Mouse (Mus musculus): ENCODE results near the gene Tcf25. TPM values are rescaled to one million over a fixed set of nuclear protein-coding genes. Genes with fewer than 3 reads are reported as not detected.
"Not testable (repeated sequence)": the region's sequence is repeated elsewhere in the genome, so short reads cannot be mapped to it uniquely, and the experiment has no call there.

Gene Tcf25
- polyA plus RNA-seq, 1 experiment from 2014 or later = 54.9 TPM

DNA sequence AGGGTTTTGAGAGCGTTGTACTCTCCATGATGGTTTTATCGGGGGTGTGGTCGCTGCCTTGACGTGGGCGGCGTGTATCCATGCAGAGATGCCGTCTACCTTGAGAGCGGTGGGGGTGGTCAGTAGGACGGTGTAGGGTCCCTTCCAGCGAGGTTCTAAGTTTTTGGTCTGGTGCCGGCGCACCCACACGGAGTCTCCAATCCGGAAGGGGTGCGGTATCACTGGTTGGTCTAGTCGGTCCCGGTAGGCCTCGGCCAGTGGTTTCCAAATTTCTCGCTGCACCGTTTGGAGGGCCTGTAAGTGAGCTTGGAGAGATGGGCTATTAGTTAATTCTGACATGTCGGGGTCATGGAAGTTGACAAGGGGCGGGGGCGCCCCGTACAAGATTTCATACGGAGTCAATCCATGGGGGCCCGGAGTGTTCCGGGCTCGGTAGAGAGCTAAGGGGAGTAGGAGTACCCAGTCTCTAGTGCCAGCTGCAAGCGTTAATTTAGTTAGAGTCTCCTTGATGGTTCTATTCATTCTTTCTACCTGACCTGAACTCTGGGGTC is 54.9 kb downstream of the Tcf25 start:
- DNase-seq = peak; percentile 13
- H3K4me1 ChIP-seq (ENCODE audit: insufficient read depth) = no peaks in the 10 kb centered on the region
- WGBS (ENCODE audit: insufficient replicate concordance) = 93% methylated on average over 28 of the region's 29 CpGs
- H3K36me3 ChIP-seq (replicated peaks; ENCODE audit: insufficient read depth, low read length) = no peaks in the 10 kb centered on the region
- no peak overlapping the region for H3K27ac ChIP-seq (ENCODE audit: low read depth)
- H3K9ac ChIP-seq (replicated peaks) = no peak overlapping the region
- TF ChIP-seq CTCF (IDR thresholded peaks at IDR 0.05; ENCODE audit: low read depth) (no peak), EP300 (IDR thresholded peaks at IDR 0.05; ENCODE audit: low read depth) (no peak)
- H3K4me3 ChIP-seq (ENCODE audit: low read depth, low read length) = no peak overlapping the region
- no peak overlapping the region for H3K4me2 ChIP-seq (ENCODE audit: low read depth, low read length)
- no peaks in the 10 kb centered on the region for H3K27me3 ChIP-seq (ENCODE audit: insufficient read depth, low read length)
- no peak for ATAC-seq
- H3K9me3 ChIP-seq (ENCODE audit: low read length) = peaks cover 37% of the 10 kb centered on the region

DNA sequence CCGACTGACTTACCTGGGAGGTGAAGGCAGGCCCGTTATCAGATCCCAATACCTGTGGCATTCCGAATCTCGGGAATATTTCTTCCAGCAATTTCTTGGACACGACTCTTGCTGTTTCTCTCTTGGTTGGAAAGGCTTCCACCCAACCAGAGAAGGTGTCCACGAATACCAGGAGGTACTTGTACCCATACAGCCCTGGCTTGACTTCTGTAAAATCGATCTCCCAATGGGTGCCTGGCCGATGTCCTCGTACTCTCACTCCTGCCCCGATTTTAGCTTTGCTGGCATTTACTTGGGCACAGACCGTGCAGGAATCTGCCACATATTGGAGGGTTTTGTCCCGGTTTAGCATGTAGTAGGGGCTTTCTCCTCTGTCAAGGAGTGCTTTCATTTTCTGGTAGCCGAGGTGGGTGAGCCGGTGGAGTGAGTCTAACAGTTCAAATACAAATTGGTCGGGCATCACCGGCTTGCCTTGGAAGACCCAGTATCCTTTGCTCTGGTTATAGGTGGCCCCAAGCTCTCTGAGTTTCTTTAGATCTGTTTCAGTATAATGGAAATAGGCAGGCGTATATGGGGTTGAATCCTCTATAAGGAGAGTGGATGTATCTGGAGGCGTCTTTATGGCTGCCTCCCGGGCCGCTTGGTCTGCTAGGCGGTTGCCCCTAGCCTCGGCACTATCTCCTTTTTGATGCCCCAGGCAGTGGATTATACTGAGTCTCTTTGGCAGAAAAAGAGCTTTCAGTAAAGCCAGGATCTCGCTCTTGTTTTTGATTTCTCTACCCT is 55.6 kb downstream of the Tcf25 start:
- no peak overlapping the region for H3K4me3 ChIP-seq (ENCODE audit: low read depth, low read length)
- no peaks in the 10 kb centered on the region for H3K36me3 ChIP-seq (replicated peaks; ENCODE audit: insufficient read depth, low read length)
- H3K9me3 ChIP-seq (ENCODE audit: low read length) = peaks cover 37% of the 10 kb centered on the region
- DNase-seq (no peak), ATAC-seq (no peak)
- no peaks in the 10 kb centered on the region for H3K27me3 ChIP-seq (ENCODE audit: insufficient read depth, low read length)
- 91% methylated on average over 23 of the region's 23 CpGs for WGBS (ENCODE audit: insufficient replicate concordance)
- no peaks in the 10 kb centered on the region for H3K4me1 ChIP-seq (ENCODE audit: insufficient read depth)
- no peak overlapping the region for H3K9ac ChIP-seq (replicated peaks)
- no peak for TF ChIP-seq EP300 (IDR thresholded peaks at IDR 0.05; ENCODE audit: low read depth)
- no peak for TF ChIP-seq CTCF (IDR thresholded peaks at IDR 0.05; ENCODE audit: low read depth)
- no peak overlapping the region for H3K27ac ChIP-seq (ENCODE audit: low read depth)
- no peak overlapping the region for H3K4me2 ChIP-seq (ENCODE audit: low read depth, low read length)

DNA sequence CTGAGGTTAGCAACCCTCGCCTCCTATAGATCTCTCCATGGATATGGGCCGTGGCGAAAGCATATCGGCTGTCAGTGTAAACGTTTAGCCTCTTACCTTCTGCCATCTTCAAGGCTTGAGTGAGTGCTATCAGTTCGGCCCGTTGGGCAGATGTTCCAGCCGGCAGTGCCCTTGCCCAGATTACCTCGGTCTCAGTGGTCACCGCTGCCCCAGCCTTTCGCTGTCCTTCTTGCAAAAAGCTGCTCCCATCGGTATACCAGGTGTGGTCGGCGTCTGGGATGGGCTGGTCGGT is 56.1 kb downstream of the Tcf25 start:
- not testable (repeated sequence) for H3K4me2 ChIP-seq (ENCODE audit: low read depth, low read length); DNase-seq; H3K27ac ChIP-seq (ENCODE audit: low read depth); ATAC-seq; H3K4me1 ChIP-seq (ENCODE audit: insufficient read depth); H3K36me3 ChIP-seq (replicated peaks; ENCODE audit: insufficient read depth, low read length); H3K27me3 ChIP-seq (ENCODE audit: insufficient read depth, low read length); H3K4me3 ChIP-seq (ENCODE audit: low read depth, low read length); H3K9ac ChIP-seq (replicated peaks)
- H3K9me3 ChIP-seq (ENCODE audit: low read length) = peaks cover 37% of the 10 kb centered on the region
- 89% methylated on average over 12 of the region's 15 CpGs for WGBS (ENCODE audit: insufficient replicate concordance)

GRCm38 (mm10) chr8:123430936-123431335 is 57.4 kb downstream of the Tcf25 start:
- DNase-seq; H3K9ac ChIP-seq (replicated peaks); H3K27me3 ChIP-seq (ENCODE audit: insufficient read depth, low read length); ATAC-seq; H3K27ac ChIP-seq (ENCODE audit: low read depth); H3K4me3 ChIP-seq (ENCODE audit: low read depth, low read length); H3K4me2 ChIP-seq (ENCODE audit: low read depth, low read length); H3K4me1 ChIP-seq (ENCODE audit: insufficient read depth); H3K36me3 ChIP-seq (replicated peaks; ENCODE audit: insufficient read depth, low read length): not testable (repeated sequence)
- H3K9me3 ChIP-seq (ENCODE audit: low read length) = peaks cover 37% of the 10 kb centered on the region
- WGBS (ENCODE audit: insufficient replicate concordance) = 78% methylated on average over 8 of the region's 8 CpGs

GRCm38 (mm10) chr8:123431616-123432365 is 58.2 kb downstream of the Tcf25 start:
- no peak for TF ChIP-seq EP300 (IDR thresholded peaks at IDR 0.05; ENCODE audit: low read depth)
- TF ChIP-seq CTCF (IDR thresholded peaks at IDR 0.05; ENCODE audit: low read depth) = no peak
- Histone ChIP-seq H3K36me3 (replicated peaks; ENCODE audit: insufficient read depth, low read length) (no peaks in the 10 kb centered on the region), H3K27me3 (ENCODE audit: insufficient read depth, low read length) (no peaks in the 10 kb centered on the region), H3K4me1 (ENCODE audit: insufficient read depth) (no peaks in the 10 kb centered on the region), H3K9ac (replicated peaks) (no peak overlapping the region), H3K27ac (ENCODE audit: low read depth) (no peak overlapping the region), H3K9me3 (ENCODE audit: low read length) (peaks cover 30% of the 10 kb centered on the region), H3K4me2 (ENCODE audit: low read depth, low read length) (no peak overlapping the region), H3K4me3 (ENCODE audit: low read depth, low read length) (no peak overlapping the region)
- 92% methylated on average over 25 of the region's 25 CpGs for WGBS (ENCODE audit: insufficient replicate concordance)
- DNase-seq = no peak
- ATAC-seq = no peak

DNA sequence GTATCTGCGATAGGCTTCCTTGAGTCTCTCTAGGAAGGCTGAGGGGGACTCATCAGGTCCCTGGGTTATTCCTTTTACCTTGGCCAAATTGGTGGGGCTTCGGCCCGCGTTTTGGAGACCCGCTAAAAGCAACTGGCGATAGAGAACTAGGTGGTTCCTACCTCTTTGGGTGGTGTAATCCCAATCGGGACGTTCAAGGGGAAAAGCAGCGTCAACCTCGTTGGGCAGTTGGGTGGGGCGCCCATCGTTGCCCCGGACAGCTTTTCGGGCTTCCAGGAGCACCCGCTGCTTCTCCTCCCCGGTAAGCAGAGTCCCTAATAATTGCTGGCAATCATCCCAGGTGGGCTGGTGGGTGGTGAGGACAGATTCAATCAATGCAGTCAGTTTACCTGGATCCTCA is 58.8 kb downstream of the Tcf25 start:
- Histone ChIP-seq H3K27ac (ENCODE audit: low read depth) (no peak overlapping the region), H3K27me3 (ENCODE audit: insufficient read depth, low read length) (no peaks in the 10 kb centered on the region), H3K4me1 (ENCODE audit: insufficient read depth) (no peaks in the 10 kb centered on the region), H3K36me3 (replicated peaks; ENCODE audit: insufficient read depth, low read length) (no peaks in the 10 kb centered on the region), H3K4me3 (ENCODE audit: low read depth, low read length) (no peak overlapping the region), H3K4me2 (ENCODE audit: low read depth, low read length) (no peak overlapping the region), H3K9me3 (ENCODE audit: low read length) (peaks cover 25% of the 10 kb centered on the region), H3K9ac (replicated peaks) (no peak overlapping the region)
- TF ChIP-seq CTCF (IDR thresholded peaks at IDR 0.05; ENCODE audit: low read depth) = no peak
- no peak for TF ChIP-seq EP300 (IDR thresholded peaks at IDR 0.05; ENCODE audit: low read depth)
- DNase-seq (no peak), ATAC-seq (no peak)
- WGBS (ENCODE audit: insufficient replicate concordance) = 85% methylated on average over 16 of the region's 16 CpGs

GRCm38 (mm10) chr8:123433241-123433974 is 59.9 kb downstream of the Tcf25 start:
- peaks cover 14% of the 10 kb centered on the region for H3K9me3 ChIP-seq (ENCODE audit: low read length)
- not testable (repeated sequence) for DNase-seq; H3K27ac ChIP-seq (ENCODE audit: low read depth); ATAC-seq; H3K27me3 ChIP-seq (ENCODE audit: insufficient read depth, low read length); H3K36me3 ChIP-seq (replicated peaks; ENCODE audit: insufficient read depth, low read length); H3K4me2 ChIP-seq (ENCODE audit: low read depth, low read length); H3K4me1 ChIP-seq (ENCODE audit: insufficient read depth); H3K9ac ChIP-seq (replicated peaks); H3K4me3 ChIP-seq (ENCODE audit: low read depth, low read length)
- WGBS (ENCODE audit: insufficient replicate concordance) = 92% methylated on average over 38 of the region's 47 CpGs
